Comparison of ENCODE assay signal across 8 mouse cellular contexts in the genomic region with DNA sequence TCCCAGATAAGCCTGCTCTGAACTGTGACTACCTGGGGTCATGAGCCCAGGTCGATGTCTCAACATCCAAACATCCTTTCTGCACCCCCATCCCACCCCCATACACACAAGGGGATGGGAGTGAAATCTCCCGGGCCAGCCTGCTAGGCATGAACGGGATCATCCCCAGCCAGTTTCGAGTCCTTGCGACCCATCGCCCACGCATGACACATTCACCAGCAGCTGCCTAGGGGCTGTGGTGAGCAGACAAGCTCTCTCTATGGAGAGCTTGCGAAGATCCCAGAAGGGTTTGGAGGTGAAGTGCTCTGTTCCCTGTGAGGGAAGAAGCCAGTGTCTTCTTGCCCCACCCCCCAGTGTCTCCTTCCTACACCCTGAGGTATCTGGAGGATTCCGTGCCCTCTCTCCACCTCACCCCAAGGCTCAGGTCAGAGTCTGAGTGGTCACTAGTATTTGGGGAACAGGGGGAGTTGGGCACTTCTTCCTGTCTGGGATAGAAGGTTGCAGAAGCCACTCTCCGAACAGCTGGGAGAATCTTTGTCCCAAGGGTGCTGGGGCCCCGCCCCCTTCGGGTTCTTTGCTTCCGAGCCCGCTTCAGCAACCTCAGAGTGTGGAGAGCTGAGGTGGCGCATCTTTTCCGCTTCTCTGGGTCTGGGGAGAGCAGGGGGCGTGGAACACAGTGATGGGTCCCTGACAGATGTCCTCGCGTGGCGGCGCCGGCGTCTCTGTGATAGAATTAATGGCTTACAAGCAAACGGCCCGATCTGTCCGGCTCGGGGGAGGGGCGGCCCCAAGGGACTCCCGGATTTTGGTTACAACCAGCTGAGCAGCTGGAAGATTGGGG. TPM values are rescaled to one million over a fixed set of nuclear protein-coding genes. Genes with fewer than 3 reads are reported as not detected.
DNase-seq lines count a peak whose midpoint lies in the region; ATAC-seq and TF ChIP-seq lines count a peak whose summit lies in the region.

No protein-coding gene starts in this region.

- H3K36me3 ChIP-seq in hindbrain, embryonic 10.5 days = no peaks in the 10 kb centered on the region
- no peaks in the 10 kb centered on the region for H3K36me3 ChIP-seq in liver, embryonic 15.5 days (replicated peaks)

- peaks cover 100% of the 10 kb centered on the region for H3K27me3 ChIP-seq in hindbrain, embryonic 10.5 days (ENCODE audit: insufficient read depth, poor library complexity, severe bottlenecking)
- peaks cover 100% of the 10 kb centered on the region for H3K27me3 ChIP-seq in liver, embryonic 15.5 days

- no peak overlapping the region for H3K9ac ChIP-seq in liver, embryonic 15.5 days

- 1% methylated on average over 29 of the region's 29 CpGs for WGBS in hindbrain, embryonic 10.5 days
- 3% methylated on average over 29 of the region's 29 CpGs for WGBS in liver, embryonic 15.5 days (ENCODE audit: insufficient replicate concordance)

- H3K4me3 ChIP-seq in gastrocnemius, adult 2 months = peak overlapping the region; percentile 35
- peak overlapping the region; percentile 76 for H3K4me3 ChIP-seq in hindbrain, embryonic 10.5 days
- no peak overlapping the region for H3K4me3 ChIP-seq in liver, embryonic 15.5 days (replicated peaks)

- intact Hi-C loops in gastrocnemius, adult 2 months (cut with DNase I) = loop anchor here (2.0 kb wide), 1 partner anchor 381 kb away; no protein-coding TSS in a partner anchor
- intact Hi-C loops in gastrocnemius, postnatal 36 days (cut with DNase I) = loop anchor here (5.0 kb wide), 1 partner anchor 382 kb away; no protein-coding TSS in a partner anchor

- TF ChIP-seq CTCF in gastrocnemius, adult 2 months (IDR thresholded peaks at IDR 0.05) = no peak

- H3K9me3 ChIP-seq in hindbrain, embryonic 10.5 days = no peaks in the 10 kb centered on the region
- no peaks in the 10 kb centered on the region for H3K9me3 ChIP-seq in liver, embryonic 15.5 days (replicated peaks)

- no peak overlapping the region for H3K27ac ChIP-seq in gastrocnemius, adult 2 months
- peak overlapping the region; percentile 35; the same call in 1 of the 2 replicates for H3K27ac ChIP-seq in hindbrain, embryonic 10.5 days
- H3K27ac ChIP-seq in liver, embryonic 15.5 days (replicated peaks) = no peak overlapping the region

- DNase-seq in gastrocnemius, adult 2 months = peak; percentile 38
- DNase-seq in gastrocnemius, postnatal 36 days = no peak
- peak; percentile 69 for DNase-seq in ZHBTc4 (ENCODE audit: low read depth, low spot score)
- peak; percentile 59 for DNase-seq in hindbrain, embryonic 10.5 days (ENCODE audit: low spot score)
- peak; percentile 80 for DNase-seq in retina, postnatal 1 day
- DNase-seq in layer of hippocampus, adult 18-20 months (ENCODE audit: low spot score in 2 of 2) = no peak
- no peak for DNase-seq in cerebellum, postnatal 4 days (ENCODE audit: low spot score in 2 of 2)

- peak overlapping the region; percentile 69; the same call in 1 of the 2 replicates for H3K4me2 ChIP-seq in liver, embryonic 15.5 days

- peaks cover 81% of the 10 kb centered on the region for H3K4me1 ChIP-seq in hindbrain, embryonic 10.5 days (replicated peaks)
- H3K4me1 ChIP-seq in liver, embryonic 15.5 days (replicated peaks) = peaks cover 28% of the 10 kb centered on the region

- ATAC-seq in liver, embryonic 15.5 days (ENCODE audit: insufficient read depth) = no peak

RNA-seq across cellular contexts. Expression of gene Elfn1, which starts 2.2 kb away (rescaled TPM):
- not detected for total RNA-seq in gastrocnemius, adult 2 months (2021)
- total RNA-seq in gastrocnemius, postnatal 36 days (2021) = not detected
- 0.31 and 2.6 TPM in 2 replicates for polyA plus RNA-seq in hindbrain, embryonic 10.5 days (2016; fragmentation: Nextera tagmentation; extraction: Ambion mirVana)
- polyA plus RNA-seq in liver, embryonic 15.5 days (2015; fragmentation: Nextera tagmentation; extraction: Ambion mirVana) = 0.02 TPM in 2 replicates
- total RNA-seq in layer of hippocampus, adult 18-20 months (2021) = 10 to 100 TPM; 24.4 to 32.3 TPM

Comparison
In these comparisons a context has a peak if more than half of its experiments do, and no peak if none do; other contexts are left out.
1. DNase-seq: peak in gastrocnemius, adult 2 months (single experiment), ZHBTc4 (single experiment), hindbrain, embryonic 10.5 days (single experiment) and retina, postnatal 1 day (single experiment); none in gastrocnemius, postnatal 36 days (0 of 2), layer of hippocampus, adult 18-20 months (0 of 2) and cerebellum, postnatal 4 days (0 of 2).
2. RNA of gene Elfn1, which starts 2.2 kb away (total RNA-seq): 24.4 to 32.3 TPM in layer of hippocampus, adult 18-20 months; not detected in gastrocnemius, postnatal 36 days and not detected in gastrocnemius, adult 2 months; every median in the first group is over 10 times any median in the second.